Mouse (Mus musculus) G1E (cell line): Measurements from ENCODE around the gene Ptprb. TPM values are rescaled to one million over a fixed set of nuclear protein-coding genes. Genes with fewer than 3 reads are reported as not detected.

ENCODE experiments used
- ATAC-seq: 2 replicates; pipeline ENCODE4 v1.8.0; 2016; ENCODE audit warnings: mild to moderate bottlenecking; ENCODE audit not compliant: insufficient number of reproducible peaks, poor library complexity, low FRiP score, severe bottlenecking; ENCODE audit errors: extremely low read depth
- DNase-seq: peaks from one replicate; pipeline ENCODE4 v3.0.0; 2012; ENCODE audit warnings: low spot score
- H3K27me3 ChIP-seq: 2 replicates; pipeline ENCODE4 v1.6.1; 2012; ENCODE audit warnings: mild to moderate bottlenecking, low read length, inconsistent platforms; ENCODE audit not compliant: insufficient read depth
- H3K36me3 ChIP-seq: replicated peaks from 2 replicates; pipeline ENCODE3; 2012; ENCODE audit warnings: mild to moderate bottlenecking, inconsistent platforms
- H3K4me1 ChIP-seq: 2 replicates; pipeline ENCODE4 v1.6.1; 2012; ENCODE audit warnings: low read depth, low read length, inconsistent platforms, mixed read lengths; ENCODE audit not compliant: insufficient read depth
- H3K4me3 ChIP-seq: 2 replicates; pipeline ENCODE4 v1.5.1; 2012; ENCODE audit warnings: low read depth, mild to moderate bottlenecking, inconsistent platforms, low read length, moderate library complexity, mixed read lengths
- H3K9me3 ChIP-seq: replicated peaks from 2 replicates; pipeline ENCODE4 v1.6.1; 2012; ENCODE audit warnings: inconsistent platforms
- CTCF ChIP-seq: IDR thresholded peaks from 2 replicates; pipeline ENCODE4 v1.5.1; 2012; ENCODE audit warnings: low read depth, low read length, inconsistent platforms, mixed read lengths
- GATA1 ChIP-seq: IDR thresholded peaks from 2 replicates; pipeline ENCODE4 v1.6.1; 2012; ENCODE audit warnings: borderline replicate concordance, low read length, inconsistent platforms, mixed read lengths
- GATA2 ChIP-seq: IDR thresholded peaks from 2 replicates; pipeline ENCODE4 v1.6.1; 2012; ENCODE audit warnings: low read depth, low read length, inconsistent platforms, borderline replicate concordance
- POLR2AphosphoS5 ChIP-seq: IDR thresholded peaks from 2 replicates; pipeline ENCODE4 v1.6.1; 2012; ENCODE audit warnings: low read depth, low read length, inconsistent platforms; ENCODE audit not compliant: insufficient replicate concordance
- TAL1 ChIP-seq: conservative IDR thresholded peaks from 2 replicates; pipeline ENCODE4 v1.6.1; 2012; ENCODE audit warnings: low read depth, low read length, inconsistent platforms, mixed read lengths
- polyA plus RNA-seq: library from polyadenylated mRNA; stranded (reverse); fragments of >175 nt; gene quantifications from 2 replicates; pipeline ENCODE4 v1.2.3, GENCODE M21; 2012
- total RNA-seq, 2 experiments: library from RNA; stranded (forward) in 1 of 2; stranded (reverse) in 1 of 2; fragments of 200-1000 nt in 1 of 2; fragments of >200 nt in 1 of 2; fragmentation: Nextera tagmentation in 1 of 2; gene quantifications; 2 replicates each; pipeline ENCODE4 v1.2.3; 2014 to 2017

The Ptprb gene
- total and polyA plus RNA-seq, 3 experiments, result 0.44 TPM; not detected in 2

GRCm38 (mm10) chr10:116330458-116330857 is 55.1 kb downstream of the Ptprb start:
- ATAC-seq, result no peak
- H3K4me3 ChIP-seq, result no peak overlapping the region
- TF ChIP-seq POLR2AphosphoS5 (no peak), GATA1 (no peak), CTCF (no peak), GATA2 (no peak), TAL1 (no peak)
- H3K36me3 ChIP-seq, result no peaks in the 10 kb centered on the region
- DNase-seq, result peak; percentile 2
- H3K4me1 ChIP-seq, result no peaks in the 10 kb centered on the region
- no peaks in the 10 kb centered on the region for H3K27me3 ChIP-seq
- H3K9me3 ChIP-seq, result peaks cover 40% of the 10 kb centered on the region

GRCm38 (mm10) chr10:116330961-116331510 is 55.7 kb downstream of the Ptprb start:
- Histone ChIP-seq H3K4me3 (no peak overlapping the region), H3K4me1 (no peaks in the 10 kb centered on the region), H3K9me3 (peaks cover 36% of the 10 kb centered on the region), H3K27me3 (no peaks in the 10 kb centered on the region), H3K36me3 (no peaks in the 10 kb centered on the region)
- DNase-seq, result no peak
- ATAC-seq, result no peak
- TF ChIP-seq GATA2, result no peak
- no peak for TF ChIP-seq POLR2AphosphoS5
- TF ChIP-seq GATA1, result no peak

GRCm38 (mm10) chr10:116333666-116334065 is 58.3 kb downstream of the Ptprb start:
- DNase-seq (no peak), ATAC-seq (no peak)
- H3K4me3 ChIP-seq, result no peak overlapping the region
- no peaks in the 10 kb centered on the region for H3K27me3 ChIP-seq
- H3K36me3 ChIP-seq, result no peaks in the 10 kb centered on the region
- H3K9me3 ChIP-seq, result peaks cover 29% of the 10 kb centered on the region
- H3K4me1 ChIP-seq, result no peaks in the 10 kb centered on the region
- TF ChIP-seq GATA2 (no peak), TAL1 (no peak), POLR2AphosphoS5 (no peak), GATA1 (no peak), CTCF (no peak)

GRCm38 (mm10) chr10:116334120-116334519 is 58.8 kb downstream of the Ptprb start:
- no peak for ATAC-seq
- Histone ChIP-seq H3K27me3 (no peaks in the 10 kb centered on the region), H3K4me1 (no peaks in the 10 kb centered on the region), H3K4me3 (no peak overlapping the region), H3K36me3 (no peaks in the 10 kb centered on the region), H3K9me3 (peaks cover 29% of the 10 kb centered on the region)
- TF ChIP-seq CTCF, result no peak
- TF ChIP-seq GATA2, result no peak
- no peak for TF ChIP-seq POLR2AphosphoS5
- DNase-seq, result no peak

- TF ChIP-seq GATA2 (no peak), GATA1 (no peak), TAL1 (no peak), CTCF (no peak), POLR2AphosphoS5 (no peak)
- Histone ChIP-seq H3K4me1 (no peaks in the 10 kb centered on the region), H3K36me3 (no peaks in the 10 kb centered on the region), H3K4me3 (no peak overlapping the region), H3K9me3 (peaks cover 30% of the 10 kb centered on the region), H3K27me3 (no peaks in the 10 kb centered on the region)
- ATAC-seq (no peak), DNase-seq (no peak)
Measured at GRCm38 (mm10) chr10:116335328-116335727, 60.0 kb downstream of the Ptprb start.

- no peak for DNase-seq
- Histone ChIP-seq H3K27me3 (no peaks in the 10 kb centered on the region), H3K9me3 (peaks cover 45% of the 10 kb centered on the region), H3K4me1 (no peaks in the 10 kb centered on the region), H3K36me3 (no peaks in the 10 kb centered on the region), H3K4me3 (no peak overlapping the region)
- no peak for TF ChIP-seq CTCF
- no peak for ATAC-seq
Measured at GRCm38 (mm10) chr10:116341194-116341593, 65.9 kb downstream of the Ptprb start.

GRCm38 (mm10) chr10:116346618-116347184 is 71.4 kb downstream of the Ptprb start:
- H3K4me3 ChIP-seq, result no peak overlapping the region
- peaks cover 56% of the 10 kb centered on the region for H3K9me3 ChIP-seq
- H3K4me1 ChIP-seq, result no peaks in the 10 kb centered on the region
- H3K36me3 ChIP-seq, result no peaks in the 10 kb centered on the region
- TF ChIP-seq TAL1, result no peak
- TF ChIP-seq CTCF, result no peak
- TF ChIP-seq GATA2, result no peak
- TF ChIP-seq GATA1, result no peak
- TF ChIP-seq POLR2AphosphoS5, result no peak
- DNase-seq, result no peak
- H3K27me3 ChIP-seq, result no peaks in the 10 kb centered on the region
- ATAC-seq, result no peak
